Mouse (Mus musculus) layer of hippocampus, postnatal 36 days (tissue): ENCODE measurements around the gene Eme1. TPM values are rescaled to one million over a fixed set of nuclear protein-coding genes. Genes with fewer than 3 reads are reported as not detected.

ENCODE experiments used
- DNase-seq, 2 experiments: peaks; one replicate each; pipeline ENCODE4 v3.0.0; 2022
- total RNA-seq, 2 experiments: library from RNA; stranded (reverse); gene quantifications; 2 replicates each; pipeline ENCODE4 v1.2.3; 2021

Gene Eme1
- total RNA-seq, 2 experiments from 2014 or later, result not detected

GRCm38 (mm10) chr11:94596311-94596852, 57.4 kb downstream of the Eme1 start:
- DNase-seq, result no peak

Other genes starting within 250 kb of the Eme1 start
- gene Cacna1g, start 179.8 kb downstream of the Eme1 start, total RNA-seq, result 10 to 100 TPM; 65.7 to 81.0 TPM
- gene Spata20, start 167.8 kb downstream of the Eme1 start, total RNA-seq, result under 1 TPM in 1 of 2 experiments, not detected in 1; 0.45 TPM
- gene Epn3, start 154.0 kb downstream of the Eme1 start, total RNA-seq, result 1 to 10 TPM; 1.4 to 1.8 TPM
- gene Mycbpap, start 132.2 kb downstream of the Eme1 start, total RNA-seq, result 1 to 10 TPM; 2.8 to 3.6 TPM
- gene Rsad1, start 104.7 kb downstream of the Eme1 start, total RNA-seq, result 1 to 10 TPM; 9.0 to 9.8 TPM
- under 1 TPM; 0.27 to 0.53 TPM for gene Chad, start 88.9 kb downstream of the Eme1 start, total RNA-seq
- gene Acsf2, start 52.1 kb downstream of the Eme1 start, total RNA-seq, result 10 to 100 TPM; 15.1 to 17.1 TPM
- gene Lrrc59, start 24.2 kb downstream of the Eme1 start, total RNA-seq, result 10 to 100 TPM; 78.7 to 81.1 TPM
- gene Mrpl27, start 197 bp downstream of the Eme1 start, total RNA-seq, result 10 to 100 TPM; 67.1 to 68.9 TPM
- gene Xylt2, start 23.6 kb upstream of the Eme1 start, total RNA-seq, result 10 to 100 TPM; 23.0 to 26.1 TPM
- not detected for gene Gm11541, start 50.5 kb upstream of the Eme1 start, total RNA-seq
- gene Cdc34b, start 87.8 kb upstream of the Eme1 start, total RNA-seq, result under 1 TPM in 1 of 2 experiments, not detected in 1; 0.53 TPM
- not detected for gene Tmem92, start 128.7 kb upstream of the Eme1 start, total RNA-seq